Mouse (Mus musculus) cerebellum, adult 2 months (tissue): ENCODE data around the gene Nucks1.

Source experiments
- CTCF ChIP-seq: fragments of 200-500 bp; IDR thresholded peaks from 2 replicates; pipeline ENCODE4 v1.5.1; 2011; ENCODE audit warnings: low read depth, mild to moderate bottlenecking, control low read depth, low read length, moderate library complexity, borderline replicate concordance; ENCODE audit not compliant: insufficient read depth
- POLR2A ChIP-seq: fragments of 200-500 bp; IDR thresholded peaks from 2 replicates; pipeline ENCODE4 v1.6.1; 2011; ENCODE audit warnings: low read length, control low read depth, borderline replicate concordance; ENCODE audit not compliant: insufficient read depth

DNA sequence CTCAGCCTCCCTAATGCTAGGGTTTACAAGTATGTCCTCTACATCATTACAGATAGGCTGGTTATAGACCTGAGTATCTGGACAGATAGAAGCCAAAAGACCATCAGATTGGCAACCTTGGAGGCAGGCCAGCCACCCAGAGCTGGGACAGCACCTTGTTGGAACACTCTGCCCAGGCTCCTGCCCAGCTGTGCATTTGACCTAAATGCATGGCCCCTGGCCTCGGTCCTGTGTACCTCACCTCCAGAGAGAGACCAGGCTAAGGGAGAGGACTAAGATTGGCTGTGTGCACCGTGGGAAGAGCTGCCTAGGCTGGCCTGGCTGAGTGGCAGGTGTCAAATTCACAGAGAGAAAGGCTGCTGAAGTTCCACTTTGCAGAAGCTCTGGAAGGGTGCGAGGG is 58.2 kb downstream of the Nucks1 start:
- TF ChIP-seq CTCF (no peak), POLR2A (no peak)
